Mouse (Mus musculus): ENCODE data around the gene Rdh13.

- TF ChIP-seq CTCF (conservative IDR thresholded peaks at IDR 0.05; ENCODE audit: low read length) (no peak), POU5F1 (IDR thresholded peaks at IDR 0.05; ENCODE audit: borderline replicate concordance, low read length) (no peak)
Measured at GRCm38 (mm10) chr7:4460576-4461434, 15.4 kb upstream of the Rdh13 start, which contains the start of gene Eps8l1.

All from E14TG2a.4 (cell line).